Comparison of ENCODE assay signal across 10 mouse cellular contexts in the genomic region with DNA sequence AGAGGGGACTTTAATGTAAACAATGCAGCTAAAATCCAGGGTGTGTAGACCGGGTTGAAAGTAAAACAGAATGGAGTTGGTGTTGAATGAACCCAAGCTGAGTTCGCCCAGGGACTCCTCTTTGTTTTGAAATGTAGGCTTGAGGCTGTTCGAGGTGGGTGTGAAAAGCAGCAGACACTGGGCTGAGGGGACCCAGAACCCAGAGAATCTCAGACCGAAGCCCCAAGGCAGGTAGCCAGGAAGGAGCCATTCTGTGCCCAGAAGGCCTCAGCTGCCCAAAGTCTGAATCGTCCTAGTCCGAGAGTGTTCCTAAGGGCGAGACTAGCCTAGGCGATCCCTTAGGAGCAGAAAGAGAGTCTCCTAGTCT. TPM values are rescaled to one million over a fixed set of nuclear protein-coding genes. Genes with fewer than 3 reads are reported as not detected.
DNase-seq lines count a peak whose midpoint lies in the region; ATAC-seq lines count a peak whose summit lies in the region.
"Had no signal": no experiment of that assay in that cellular context is flagged by ENCODE, and none has a peak within 500 bp of the region (broad histone marks: within the 10 kb centered on the region; RNA-seq: fewer than 3 reads in every experiment).

No protein-coding gene starts in this region.

- no peaks in the 10 kb centered on the region for H3K9me3 ChIP-seq in forebrain, embryonic 12.5 days
- H3K9me3 ChIP-seq in forebrain, embryonic 13.5 days (replicated peaks) = no peaks in the 10 kb centered on the region
- H3K9me3 ChIP-seq in liver, embryonic 12.5 days (replicated peaks) = peaks cover 9% of the 10 kb centered on the region; the same call in 1 of the 2 replicates
- H3K9me3 ChIP-seq in embryonic facial prominence, embryonic 15.5 days (replicated peaks) = no peaks in the 10 kb centered on the region
- no peaks in the 10 kb centered on the region for H3K9me3 ChIP-seq in neural tube, embryonic 13.5 days

- H3K27ac ChIP-seq in forebrain, embryonic 12.5 days = no peak overlapping the region
- no peak overlapping the region for H3K27ac ChIP-seq in forebrain, embryonic 13.5 days
- no peak overlapping the region for H3K27ac ChIP-seq in liver, embryonic 12.5 days
- no peak overlapping the region for H3K27ac ChIP-seq in embryonic facial prominence, embryonic 15.5 days (replicated peaks)
- peak overlapping the region; percentile 70; the same call in 1 of the 2 replicates for H3K27ac ChIP-seq in neural tube, embryonic 13.5 days (replicated peaks)

- peaks cover 97% of the 10 kb centered on the region for H3K27me3 ChIP-seq in forebrain, embryonic 12.5 days
- H3K27me3 ChIP-seq in forebrain, embryonic 13.5 days = peaks cover 99% of the 10 kb centered on the region
- peaks cover 100% of the 10 kb centered on the region for H3K27me3 ChIP-seq in liver, embryonic 12.5 days (replicated peaks)
- H3K27me3 ChIP-seq in embryonic facial prominence, embryonic 15.5 days = peaks cover 91% of the 10 kb centered on the region
- H3K27me3 ChIP-seq in neural tube, embryonic 13.5 days = peaks cover 100% of the 10 kb centered on the region

- DNase-seq in liver = no peak
- DNase-seq in T-cell, adult 2 months (ENCODE audit: low spot score) = no peak
- no peak for DNase-seq in testis, postnatal 14 days (ENCODE audit: low spot score)

- H3K4me2 ChIP-seq in forebrain, embryonic 12.5 days = peak overlapping the region; percentile 42; the same call in 1 of the 2 replicates
- no peak overlapping the region for H3K4me2 ChIP-seq in forebrain, embryonic 13.5 days
- H3K4me2 ChIP-seq in liver, embryonic 12.5 days = peak overlapping the region; percentile 47; the same call in 1 of the 2 replicates
- no peak overlapping the region for H3K4me2 ChIP-seq in embryonic facial prominence, embryonic 15.5 days (replicated peaks)
- H3K4me2 ChIP-seq in neural tube, embryonic 13.5 days = peak overlapping the region; percentile 48

- peaks cover 58% of the 10 kb centered on the region for H3K4me1 ChIP-seq in forebrain, embryonic 12.5 days
- peaks cover 52% of the 10 kb centered on the region for H3K4me1 ChIP-seq in forebrain, embryonic 13.5 days
- H3K4me1 ChIP-seq in liver, embryonic 12.5 days = peaks cover 33% of the 10 kb centered on the region
- H3K4me1 ChIP-seq in embryonic facial prominence, embryonic 15.5 days = peaks cover 67% of the 10 kb centered on the region
- H3K4me1 ChIP-seq in neural tube, embryonic 13.5 days (replicated peaks) = peaks cover 54% of the 10 kb centered on the region

- no peak overlapping the region for H3K9ac ChIP-seq in forebrain, embryonic 12.5 days
- H3K9ac ChIP-seq in forebrain, embryonic 13.5 days = no peak overlapping the region
- H3K9ac ChIP-seq in liver, embryonic 12.5 days = no peak overlapping the region
- no peak overlapping the region for H3K9ac ChIP-seq in embryonic facial prominence, embryonic 15.5 days
- H3K9ac ChIP-seq in neural tube, embryonic 13.5 days = peak overlapping the region; percentile 67
- H3K9ac ChIP-seq: forebrain, postnatal 0 days had no signal

- no peak for ATAC-seq in forebrain, embryonic 12.5 days (ENCODE audit: low FRiP score)
- ATAC-seq in forebrain, embryonic 13.5 days = no peak
- ATAC-seq in liver, embryonic 12.5 days = no peak
- ATAC-seq in embryonic facial prominence, embryonic 15.5 days (ENCODE audit: insufficient number of reproducible peaks, low FRiP score, low TSS enrichment, low read depth) = no peak
- ATAC-seq in neural tube, embryonic 13.5 days (ENCODE audit: low read depth) = no peak
- ATAC-seq: forebrain, postnatal 0 days had no signal

- WGBS in forebrain, embryonic 12.5 days = 4% methylated on average over 8 of the region's 8 CpGs
- 2% methylated on average over 8 of the region's 8 CpGs for WGBS in forebrain, embryonic 13.5 days
- WGBS in liver, embryonic 12.5 days (ENCODE audit: insufficient replicate concordance) = 10% methylated on average over 8 of the region's 8 CpGs
- 30% methylated on average over 8 of the region's 8 CpGs for WGBS in embryonic facial prominence, embryonic 15.5 days
- 3% methylated on average over 8 of the region's 8 CpGs for WGBS in neural tube, embryonic 13.5 days

- no peaks in the 10 kb centered on the region for H3K36me3 ChIP-seq in forebrain, embryonic 12.5 days (replicated peaks)
- H3K36me3 ChIP-seq in forebrain, embryonic 13.5 days (ENCODE audit: poor library complexity, severe bottlenecking) = no peaks in the 10 kb centered on the region
- H3K36me3 ChIP-seq in liver, embryonic 12.5 days = no peaks in the 10 kb centered on the region
- no peaks in the 10 kb centered on the region for H3K36me3 ChIP-seq in embryonic facial prominence, embryonic 15.5 days
- H3K36me3 ChIP-seq in neural tube, embryonic 13.5 days = no peaks in the 10 kb centered on the region

- peak overlapping the region; percentile 26; the same call in 1 of the 2 replicates for H3K4me3 ChIP-seq in forebrain, embryonic 12.5 days (replicated peaks)
- no peak overlapping the region for H3K4me3 ChIP-seq in forebrain, embryonic 13.5 days
- H3K4me3 ChIP-seq in liver, embryonic 12.5 days = no peak overlapping the region
- peak overlapping the region; percentile 49; the same call in 1 of the 2 replicates for H3K4me3 ChIP-seq in embryonic facial prominence, embryonic 15.5 days (replicated peaks)
- peak overlapping the region; percentile 38 for H3K4me3 ChIP-seq in neural tube, embryonic 13.5 days

RNA-seq across cellular contexts. Expression of a gene that starts 4.8 kb away (rescaled TPM):
- 0.68 and 0.73 TPM in 2 replicates for polyA plus RNA-seq in forebrain, embryonic 12.5 days (2016; fragmentation: Nextera tagmentation; extraction: Ambion mirVana)
- 0.19 TPM in 1 of 2 replicates, not detected in the other for polyA plus RNA-seq in forebrain, embryonic 13.5 days (2015; fragmentation: Nextera tagmentation; extraction: Ambion mirVana)
- polyA plus RNA-seq in liver, embryonic 12.5 days (2016; fragmentation: Nextera tagmentation; extraction: Ambion mirVana) = 0.50 and 1.3 TPM in 2 replicates
- 2.3 and 2.9 TPM in 2 replicates for polyA plus RNA-seq in embryonic facial prominence, embryonic 15.5 days (2015; fragmentation: Nextera tagmentation; extraction: Ambion mirVana)
- 55.2 and 62.4 TPM in 2 replicates for polyA plus RNA-seq in neural tube, embryonic 13.5 days (2015; fragmentation: Nextera tagmentation; extraction: Ambion mirVana)
- polyA plus RNA-seq: forebrain, postnatal 0 days; liver, adult 2 months had no signal

RNA-seq across cellular contexts. Expression of a gene that starts 31.3 kb away (rescaled TPM):
- polyA plus RNA-seq in forebrain, embryonic 12.5 days (2016; fragmentation: Nextera tagmentation; extraction: Ambion mirVana) = 136 and 139 TPM in 2 replicates
- polyA plus RNA-seq in forebrain, embryonic 13.5 days (2015; fragmentation: Nextera tagmentation; extraction: Ambion mirVana) = 119 and 129 TPM in 2 replicates
- polyA plus RNA-seq in liver, embryonic 12.5 days (2016; fragmentation: Nextera tagmentation; extraction: Ambion mirVana) = 164 and 175 TPM in 2 replicates
- 181 and 189 TPM in 2 replicates for polyA plus RNA-seq in embryonic facial prominence, embryonic 15.5 days (2015; fragmentation: Nextera tagmentation; extraction: Ambion mirVana)
- polyA plus RNA-seq in neural tube, embryonic 13.5 days (2015; fragmentation: Nextera tagmentation; extraction: Ambion mirVana) = 106 and 116 TPM in 2 replicates

Comparison
In these comparisons a context has a peak if more than half of its experiments do, and no peak if none do; other contexts are left out.
1. H3K4me2 ChIP-seq: peak in forebrain, embryonic 12.5 days (single experiment), liver, embryonic 12.5 days (single experiment) and neural tube, embryonic 13.5 days (single experiment); none in forebrain, embryonic 13.5 days (single experiment) and embryonic facial prominence, embryonic 15.5 days (single experiment).
2. H3K4me3 ChIP-seq: peak in forebrain, embryonic 12.5 days (single experiment), embryonic facial prominence, embryonic 15.5 days (single experiment) and neural tube, embryonic 13.5 days (single experiment); none in forebrain, embryonic 13.5 days (single experiment) and liver, embryonic 12.5 days (single experiment).
3. RNA of a gene that starts 4.8 kb away (polyA plus RNA-seq): 55.2 to 62.4 TPM in neural tube, embryonic 13.5 days; 2.3 to 2.9 TPM in embryonic facial prominence, embryonic 15.5 days, 0.50 to 1.3 TPM in liver, embryonic 12.5 days, 0.68 to 0.73 TPM in forebrain, embryonic 12.5 days and 0.19 TPM in forebrain, embryonic 13.5 days; every median in the first group is over 10 times any median in the second.